8 mouse cellular contexts compared by ENCODE assay signal in the genomic region with DNA sequence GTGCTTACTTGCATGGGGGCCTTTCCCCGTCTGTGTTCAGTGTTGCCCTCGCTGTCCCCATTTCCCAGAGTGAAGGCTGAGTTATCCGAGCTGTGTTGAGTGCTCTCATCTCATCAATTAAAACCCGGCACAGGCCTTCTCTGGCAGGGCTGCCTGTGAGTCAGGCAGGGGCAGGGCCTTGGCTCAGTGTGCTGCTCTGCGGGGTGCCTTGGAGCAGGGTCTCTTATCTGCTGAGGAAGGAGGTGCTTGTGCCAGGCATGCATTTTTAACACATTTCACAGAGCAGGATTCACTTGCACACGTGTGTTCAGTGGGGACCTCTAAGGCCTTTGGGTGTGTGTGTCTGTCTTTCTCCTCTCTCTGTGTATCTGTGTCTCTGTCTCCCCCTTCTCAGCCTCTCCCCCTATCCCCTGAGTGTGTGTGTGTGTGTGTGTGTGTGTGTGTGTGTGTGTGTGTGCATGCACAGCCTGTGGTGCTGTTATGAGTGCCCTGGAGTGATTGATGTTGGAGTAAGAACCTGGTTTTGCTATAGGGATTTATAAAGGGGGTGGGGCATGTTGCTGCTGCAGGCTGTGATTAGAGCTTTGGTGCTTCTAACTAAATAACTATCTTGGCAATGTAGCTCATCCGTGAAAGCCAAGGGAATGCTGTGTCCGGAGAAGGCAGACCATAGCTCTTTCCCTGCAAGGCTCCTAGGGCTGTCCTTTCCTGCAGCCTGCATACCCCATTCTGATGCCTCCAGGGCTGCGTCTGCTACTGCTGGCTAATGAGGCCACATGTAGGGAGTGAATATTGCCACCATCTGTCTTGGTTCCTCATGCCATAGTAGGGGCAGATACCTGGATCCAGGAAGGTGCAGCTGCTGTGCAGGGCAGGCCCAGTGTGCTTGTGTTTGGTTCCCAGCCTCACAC.
DNase-seq lines count a peak whose midpoint lies in the region; ATAC-seq and TF ChIP-seq lines count a peak whose summit lies in the region.
"Had no signal": no experiment of that assay in that cellular context is flagged by ENCODE, and none has a peak within 500 bp of the region (broad histone marks: within the 10 kb centered on the region; RNA-seq: fewer than 3 reads in every experiment).

No protein-coding gene starts in this region.

- DNase-seq in lung, postnatal 36 days = no peak
- DNase-seq in cerebellum, postnatal 14 days = peak; percentile 80 to 81
- DNase-seq in stomach, postnatal 0 days (ENCODE audit: low spot score) = peak; percentile 54
- DNase-seq in thymus, postnatal 36 days = no peak
- DNase-seq in left cerebral cortex, postnatal 10 days (ENCODE audit: extremely low spot score in 1 of 2, low spot score in 2 of 2) = no peak
- DNase-seq: lung, adult 2 months had no signal

- H3K4me2 ChIP-seq in lung, embryonic 16.5 days (ENCODE audit: low read depth, low read length) = no peak overlapping the region
- no peak overlapping the region for H3K4me2 ChIP-seq in intestine, embryonic 16.5 days (ENCODE audit: low read depth, low read length)
- no peak overlapping the region for H3K4me2 ChIP-seq in stomach, postnatal 0 days (replicated peaks; ENCODE audit: low read depth)

- H3K9me3 ChIP-seq in lung, embryonic 16.5 days (ENCODE audit: control insufficient read depth, low read length) = no peaks in the 10 kb centered on the region
- H3K9me3 ChIP-seq in intestine, embryonic 16.5 days (ENCODE audit: control insufficient read depth, low read length) = no peaks in the 10 kb centered on the region
- H3K9me3 ChIP-seq in stomach, postnatal 0 days (ENCODE audit: control insufficient read depth, low read length) = no peaks in the 10 kb centered on the region

- peaks cover 34% of the 10 kb centered on the region for H3K4me1 ChIP-seq in lung, embryonic 16.5 days (replicated peaks; ENCODE audit: control insufficient read depth, insufficient read depth, low read length)
- peaks cover 40% of the 10 kb centered on the region for H3K4me1 ChIP-seq in intestine, embryonic 16.5 days (ENCODE audit: control insufficient read depth, insufficient read depth, low read length)
- peaks cover 13% of the 10 kb centered on the region for H3K4me1 ChIP-seq in stomach, postnatal 0 days (replicated peaks; ENCODE audit: control insufficient read depth, insufficient read depth)

- no peak overlapping the region for H3K9ac ChIP-seq in lung, embryonic 16.5 days (ENCODE audit: low read length)
- no peak overlapping the region for H3K9ac ChIP-seq in intestine, embryonic 16.5 days (ENCODE audit: low read depth, low read length)
- no peak overlapping the region for H3K9ac ChIP-seq in stomach, postnatal 0 days (ENCODE audit: low read length)

- no peak for TF ChIP-seq CTCF in stomach, postnatal 0 days (IDR thresholded peaks at IDR 0.05; ENCODE audit: low read depth)

- no peak for TF ChIP-seq EP300 in stomach, postnatal 0 days (optimal IDR thresholded peaks at IDR 0.05)

- no peak overlapping the region for H3K27ac ChIP-seq in lung, embryonic 16.5 days (ENCODE audit: low read length)
- H3K27ac ChIP-seq in intestine, embryonic 16.5 days (ENCODE audit: low read length) = no peak overlapping the region
- 0 out of 2 replicates have a peak overlapping the region, but pooled peaks have one; percentile 18 for H3K27ac ChIP-seq in stomach, postnatal 0 days (replicated peaks)

- no peaks in the 10 kb centered on the region for H3K27me3 ChIP-seq in lung, embryonic 16.5 days (ENCODE audit: control insufficient read depth, insufficient read depth, low read depth, low read length)
- no peaks in the 10 kb centered on the region for H3K27me3 ChIP-seq in intestine, embryonic 16.5 days (replicated peaks; ENCODE audit: control insufficient read depth, insufficient read depth, low read length)
- no peaks in the 10 kb centered on the region for H3K27me3 ChIP-seq in stomach, postnatal 0 days (ENCODE audit: control insufficient read depth, insufficient read depth, low read length)

- no peak overlapping the region for H3K4me3 ChIP-seq in lung, embryonic 16.5 days (ENCODE audit: low read length)
- no peak overlapping the region for H3K4me3 ChIP-seq in intestine, embryonic 16.5 days (ENCODE audit: low read length)
- no peak overlapping the region for H3K4me3 ChIP-seq in stomach, postnatal 0 days (ENCODE audit: low read depth, low read length)

- WGBS in lung, embryonic 16.5 days = 29% methylated on average over 9 of the region's 9 CpGs
- 36% methylated on average over 9 of the region's 9 CpGs for WGBS in intestine, embryonic 16.5 days
- 26% methylated on average over 9 of the region's 9 CpGs for WGBS in stomach, postnatal 0 days

- intact Hi-C loops in left cerebral cortex, postnatal 10 days (cut with DNase I) = no loop called here

- peak; percentile 69; the same call in 1 of the 2 replicates for ATAC-seq in lung, embryonic 16.5 days (ENCODE audit: low read depth)
- ATAC-seq in intestine, embryonic 16.5 days = peak; percentile 45
- peak; percentile 48; the same call in 1 of the 2 replicates for ATAC-seq in stomach, postnatal 0 days (ENCODE audit: low FRiP score, low TSS enrichment)

- no peaks in the 10 kb centered on the region for H3K36me3 ChIP-seq in lung, embryonic 16.5 days (ENCODE audit: control insufficient read depth, insufficient read depth, low read length)
- no peaks in the 10 kb centered on the region for H3K36me3 ChIP-seq in intestine, embryonic 16.5 days (ENCODE audit: control insufficient read depth, insufficient read depth, low read length)
- no peaks in the 10 kb centered on the region for H3K36me3 ChIP-seq in stomach, postnatal 0 days (ENCODE audit: control insufficient read depth, insufficient read depth, low read length)

Comparison
In these comparisons a context has a peak if more than half of its experiments do, and no peak if none do; other contexts are left out.
1. DNase-seq: peak in cerebellum, postnatal 14 days (2 of 2) and stomach, postnatal 0 days (single experiment); none in lung, postnatal 36 days (single experiment), thymus, postnatal 36 days (0 of 2) and left cerebral cortex, postnatal 10 days (0 of 2).
2. Peak in every context shown above with its lines, with median percentiles within 50 percentile points of each other: ATAC-seq.